Mouse (Mus musculus) left cerebral cortex, adult 11 months (tissue): ENCODE data around the gene Ackr2.
A peak's percentile ranks its signal among the peaks of the same experiment; 100 is the strongest.

Experiments
- DNase-seq: peaks from one replicate; pipeline ENCODE4 v3.0.0; 2022; ENCODE audit warnings: low spot score

Gene Ackr2

DNA sequence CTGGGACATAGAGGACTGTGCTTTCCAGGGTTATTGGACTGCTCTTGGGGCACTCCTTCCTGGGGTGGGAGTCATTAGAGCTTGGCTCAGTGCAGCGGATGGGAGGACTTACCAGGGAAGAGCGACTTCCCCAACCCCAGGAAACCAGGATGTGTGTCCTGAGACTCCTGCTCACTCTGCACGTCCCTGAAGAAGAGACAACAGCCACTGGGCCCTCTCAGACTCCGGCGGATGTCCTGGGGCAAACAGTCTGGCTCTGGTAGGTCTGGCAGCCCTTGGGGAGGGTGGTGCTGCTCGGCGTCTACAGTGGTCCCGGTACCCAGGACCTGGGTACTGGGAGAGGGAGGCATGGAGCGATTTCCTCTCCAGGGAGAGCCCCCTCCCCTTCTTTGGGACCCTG is at the start of gene Ackr2:
Gene Ackr2, plus strand, starts transcription at position 111 of the 400 bp plus-strand sequence.
- DNase-seq = no peak

DNA sequence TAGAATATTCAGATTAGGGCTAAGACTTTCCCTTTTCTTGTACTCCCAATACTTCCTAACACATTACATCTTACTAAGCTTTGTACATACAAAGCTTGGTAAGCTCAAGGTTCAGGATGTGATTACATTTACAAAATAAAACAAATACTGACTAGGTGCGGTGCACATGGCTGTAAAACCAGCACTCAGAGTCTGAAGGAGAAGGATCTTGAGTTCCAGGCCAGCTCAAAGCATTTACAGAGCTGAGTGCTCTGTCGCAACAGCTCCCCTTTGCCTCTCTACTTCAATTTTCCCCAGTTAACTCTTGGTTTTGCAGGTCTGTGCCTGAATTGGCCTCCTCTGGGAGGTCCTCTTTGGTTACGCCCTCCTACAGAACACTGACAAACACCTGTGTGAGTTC is 43.9 kb upstream of the Ackr2 start:
- no peak for DNase-seq

DNA sequence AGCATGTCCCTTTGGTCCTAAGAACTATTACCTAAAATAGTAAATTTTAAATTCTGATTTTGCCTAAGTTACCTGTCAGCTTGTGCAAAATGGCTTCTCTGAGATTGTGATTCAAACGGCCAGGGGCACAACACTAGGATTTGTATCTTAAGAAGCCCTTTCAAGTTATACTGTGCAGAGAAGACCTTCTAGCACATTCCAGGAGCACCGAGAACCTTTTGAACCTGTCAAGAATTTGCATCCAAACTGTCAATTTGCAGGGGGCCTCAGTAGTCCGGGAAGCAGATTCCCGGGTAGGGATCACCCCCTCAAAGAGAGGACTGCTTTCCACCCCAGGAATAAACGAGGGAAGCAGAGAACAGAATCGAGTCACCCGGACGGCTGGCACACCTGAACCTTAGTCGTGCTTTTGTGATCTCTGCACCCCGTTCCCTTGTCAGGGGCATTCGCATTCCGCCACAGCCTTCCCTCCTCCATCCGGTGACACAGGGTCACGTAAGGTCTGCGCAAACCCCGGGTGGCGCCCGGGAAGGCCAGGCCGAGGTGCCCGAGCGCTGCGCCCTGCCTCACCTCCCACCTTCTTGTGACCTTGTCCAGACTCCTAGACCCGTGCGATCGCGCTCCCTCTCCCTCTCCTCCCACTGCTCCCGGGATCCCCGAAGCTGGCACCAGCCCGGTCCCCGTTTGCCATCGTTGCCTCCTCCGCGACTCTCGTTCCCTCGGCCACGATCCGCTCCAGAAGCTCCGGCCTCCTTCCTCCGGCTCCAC is 41.3 kb upstream of the Ackr2 start:
- no peak for DNase-seq

- DNase-seq = peak; percentile 97
Observed at GRCm38 (mm10) chr9:121857474-121858152, 40.5 kb upstream of the Ackr2 start.

DNA sequence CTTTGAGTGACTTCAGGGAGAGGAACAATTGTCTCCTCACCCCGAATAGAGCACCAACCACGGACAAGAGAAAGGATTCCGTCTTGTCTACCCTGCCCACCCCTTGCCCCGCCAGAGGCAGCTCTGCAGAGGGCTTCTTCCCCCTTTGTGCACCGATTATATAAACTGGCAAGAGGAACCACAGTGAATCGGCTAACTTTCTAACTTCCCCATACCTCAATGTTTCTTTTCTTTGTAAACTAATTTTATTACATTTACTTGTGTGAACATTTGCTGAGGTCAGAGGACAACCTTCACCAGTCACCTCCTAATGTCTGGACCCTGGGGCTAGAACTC is 40.0 kb upstream of the Ackr2 start, which contains the start of gene Higd1a:
Gene Higd1a, minus strand, starts transcription at position 210 of the 336 bp plus-strand sequence.
- DNase-seq = no peak

DNA sequence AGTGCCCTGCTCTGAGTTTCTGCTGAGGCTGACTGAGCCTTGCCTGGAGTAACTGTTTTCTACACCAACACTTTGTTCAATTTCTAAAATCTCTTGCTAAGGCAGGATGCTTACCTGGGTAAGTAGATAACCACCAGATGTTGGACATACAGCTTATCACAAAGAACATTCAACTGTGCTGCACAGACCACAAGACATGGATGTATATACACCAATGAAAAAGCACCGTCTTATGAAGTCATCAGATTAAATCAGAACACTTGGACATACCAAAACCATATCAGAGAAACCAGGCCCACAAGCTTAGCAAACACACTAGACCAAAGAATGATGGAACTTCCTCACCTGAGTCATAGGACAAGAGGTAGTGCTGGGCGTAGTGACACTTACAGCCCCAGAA is 38.8 kb upstream of the Ackr2 start:
- DNase-seq = no peak

DNA sequence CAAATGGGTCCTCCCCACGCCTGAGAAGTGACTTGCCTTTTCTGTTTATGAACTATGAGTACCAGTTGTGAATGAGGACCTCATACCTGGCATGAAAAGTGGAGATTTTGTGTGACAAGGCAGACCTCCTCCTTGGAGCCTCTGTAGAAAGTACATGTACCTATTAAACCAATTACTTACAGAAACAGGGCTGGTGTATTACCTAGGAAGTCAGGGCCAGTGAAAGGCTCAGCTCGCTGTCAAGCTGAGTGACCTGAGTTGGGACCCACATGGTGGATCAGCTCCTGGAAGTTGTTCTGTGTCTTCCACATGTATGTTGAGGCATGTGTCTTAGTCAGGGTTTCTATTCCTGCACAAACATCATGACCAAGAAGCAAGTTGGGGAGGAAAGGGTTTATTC is 37.2 kb upstream of the Ackr2 start:
- DNase-seq = no peak

- no peak for DNase-seq
Observed at GRCm38 (mm10) chr9:121864837-121865236, 33.3 kb upstream of the Ackr2 start.

GRCm38 (mm10) chr9:121865425-121866008 is 32.6 kb upstream of the Ackr2 start:
- DNase-seq = no peak

DNA sequence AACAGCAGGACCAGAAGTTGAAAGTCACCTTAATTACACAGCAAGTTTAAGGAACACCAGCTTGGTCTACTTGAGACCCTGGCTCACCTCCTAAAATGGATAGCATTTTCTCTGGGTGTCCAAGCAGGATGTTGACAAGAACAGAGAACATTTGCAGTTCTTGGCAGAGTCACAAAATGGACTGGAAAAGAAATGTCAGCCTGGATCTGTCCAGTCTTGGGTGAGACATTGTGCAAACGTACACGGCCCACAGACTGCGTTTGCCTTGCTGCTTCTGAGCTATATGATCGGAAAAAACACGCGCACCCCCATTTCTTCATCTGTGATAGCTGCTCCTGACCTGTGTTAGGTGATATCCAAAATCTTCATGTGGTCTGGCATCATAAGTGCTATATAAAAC is 30.5 kb upstream of the Ackr2 start:
- DNase-seq = no peak

DNA sequence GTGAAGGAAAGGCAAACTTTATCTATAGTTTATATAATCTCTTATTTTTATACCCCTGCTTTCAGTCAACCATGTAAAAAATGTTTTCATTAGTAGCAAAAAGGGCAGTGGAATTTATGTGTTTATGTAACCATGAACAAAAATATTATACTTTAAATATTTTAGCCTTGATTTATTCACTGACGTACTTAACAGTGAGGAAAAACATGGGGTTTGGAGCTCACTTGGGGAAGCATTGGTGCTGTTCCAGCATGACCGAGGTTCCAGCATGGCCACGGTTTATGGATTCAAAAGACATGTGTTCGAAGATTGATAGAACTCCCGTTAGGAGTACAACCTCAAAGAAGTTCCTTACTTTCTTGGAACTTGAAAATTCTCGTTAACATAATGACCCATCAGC is 29.9 kb upstream of the Ackr2 start:
- DNase-seq = no peak

- no peak for DNase-seq
Observed at GRCm38 (mm10) chr9:121869432-121869831, 28.7 kb upstream of the Ackr2 start.

DNA sequence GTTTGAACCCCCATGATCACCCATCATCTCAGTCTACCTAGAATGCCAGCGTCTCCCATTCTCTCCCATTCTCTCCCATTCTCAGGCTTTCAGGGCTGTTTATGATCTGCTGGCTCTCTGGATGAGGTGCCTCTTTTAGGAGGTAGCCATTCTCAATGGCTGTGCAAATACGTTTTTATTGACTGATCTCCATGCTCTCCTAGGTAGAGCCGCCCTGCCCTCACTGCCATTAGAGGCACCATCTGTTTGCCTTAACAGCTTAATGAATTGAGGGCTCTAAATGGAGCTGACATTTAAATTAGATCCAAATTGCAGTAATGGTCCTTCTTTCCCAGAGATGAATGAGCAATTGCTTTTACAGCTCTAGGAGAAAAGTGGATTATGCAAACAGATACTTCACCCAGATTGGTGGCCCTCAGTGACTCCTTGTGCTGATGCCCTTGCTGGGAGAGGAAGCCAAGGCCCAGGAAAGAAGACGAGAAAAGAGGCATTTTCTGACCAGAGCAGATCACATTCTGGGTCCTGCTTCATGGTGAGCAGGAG is 28.1 kb upstream of the Ackr2 start:
- DNase-seq = no peak

- no peak for DNase-seq
Observed at GRCm38 (mm10) chr9:121872062-121872683, 26.0 kb upstream of the Ackr2 start.

- DNase-seq = no peak
Observed at GRCm38 (mm10) chr9:121873578-121873977, 24.6 kb upstream of the Ackr2 start.

DNA sequence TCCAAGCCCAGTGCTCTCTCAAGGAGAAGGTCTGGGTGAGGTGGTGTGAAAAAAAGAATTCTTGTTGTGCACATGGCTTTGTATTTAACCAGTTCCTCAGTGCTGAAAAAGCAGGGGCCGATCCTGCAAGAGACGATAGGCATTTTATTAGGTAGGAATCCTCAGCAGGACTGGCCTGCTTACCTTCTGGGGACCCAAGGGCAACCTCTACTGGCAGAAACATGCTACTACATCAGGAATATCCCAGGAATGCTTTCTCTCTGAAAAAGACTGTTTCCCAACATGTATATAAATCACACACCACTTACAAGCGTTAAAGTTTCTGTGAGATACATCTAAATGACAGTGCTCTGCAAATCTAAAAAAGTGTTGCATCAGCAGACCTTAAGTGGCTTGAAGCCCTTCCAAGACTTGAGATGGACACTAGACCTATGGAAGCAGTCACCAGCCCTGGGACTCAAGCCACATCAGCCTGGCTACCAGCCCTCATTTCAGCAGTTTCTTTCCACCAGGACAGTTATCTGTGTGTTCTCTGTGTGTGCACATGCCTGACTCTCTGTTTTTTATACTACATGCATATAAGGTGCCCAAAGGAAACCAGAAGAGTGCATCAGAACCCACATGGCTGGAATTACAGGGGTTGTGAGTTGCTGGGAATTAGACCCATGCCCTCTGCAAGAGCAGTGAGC is 21.0 kb upstream of the Ackr2 start:
- peak; percentile 68 for DNase-seq

DNA sequence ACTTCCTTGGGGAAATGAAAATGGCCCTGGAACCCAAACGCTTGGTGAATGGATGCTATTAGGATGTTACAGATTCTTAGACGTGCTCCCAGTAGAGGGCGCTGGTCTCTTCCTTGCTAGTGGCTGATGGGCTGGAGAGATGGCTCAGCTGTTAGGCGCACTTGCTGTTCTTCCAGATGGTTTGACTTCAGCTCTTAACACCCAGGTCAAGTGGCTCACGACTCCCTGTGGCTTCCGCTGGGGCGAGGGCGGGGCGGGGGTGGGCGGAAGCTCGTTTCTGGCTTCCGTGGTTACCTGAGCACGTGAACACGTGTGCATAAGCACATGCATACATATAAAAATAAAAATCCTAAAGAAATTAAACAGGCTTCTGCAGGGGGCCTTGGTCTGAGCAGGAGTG is 17.3 kb upstream of the Ackr2 start:
- DNase-seq = peak; percentile 61

DNA sequence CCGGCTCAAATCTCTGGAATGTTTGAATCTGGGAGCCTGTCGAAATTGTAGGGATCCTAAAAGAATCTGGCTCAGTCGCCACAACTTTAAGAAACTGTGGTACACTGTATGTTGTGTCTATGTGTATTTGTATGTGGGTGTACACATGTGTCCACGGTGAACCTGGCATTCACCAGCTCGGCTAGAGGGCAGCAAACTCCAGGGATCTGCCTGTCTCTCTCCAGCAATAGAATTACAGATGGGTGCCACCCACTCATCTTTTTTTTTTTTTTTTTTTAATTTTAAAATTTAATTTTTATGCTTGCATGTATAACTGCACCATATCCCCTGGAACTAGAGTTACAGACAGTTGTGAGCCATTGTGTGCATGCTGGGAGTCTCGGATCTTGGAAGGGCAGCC is 16.9 kb upstream of the Ackr2 start:
- no peak for DNase-seq

DNA sequence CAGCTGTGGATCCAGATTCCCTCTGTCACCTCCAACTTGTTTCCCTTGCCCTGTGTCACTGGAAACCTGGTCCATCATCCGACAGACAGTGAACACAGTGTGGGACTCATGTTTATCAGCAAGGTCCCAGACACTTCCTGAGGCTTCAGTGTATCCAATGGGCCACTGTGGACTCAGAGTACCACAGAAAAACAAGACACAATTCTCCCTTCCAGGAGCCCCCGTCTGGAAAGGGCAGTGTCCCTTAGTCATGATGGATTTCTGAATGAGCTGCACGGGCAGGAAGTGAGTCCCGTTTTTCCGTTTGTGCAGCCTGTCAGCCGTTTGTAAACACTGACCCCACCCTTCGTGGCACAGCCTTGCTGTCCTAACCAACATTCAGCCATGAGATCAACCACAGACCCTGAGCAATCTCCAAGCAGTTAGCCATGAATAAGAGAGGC is 16.1 kb upstream of the Ackr2 start:
- DNase-seq = no peak

GRCm38 (mm10) chr9:121889927-121890440 is 8.2 kb upstream of the Ackr2 start:
- no peak for DNase-seq

- no peak for DNase-seq
Observed at GRCm38 (mm10) chr9:121890441-121890941, 7.7 kb upstream of the Ackr2 start.
